Mouse (Mus musculus): Measurements from ENCODE around the gene Wdr73.

Wdr73 gene

GRCm38 (mm10) chr7:80855316-80855715 is 45.8 kb downstream of the Wdr73 start:
- DNase-seq (ENCODE audit: low spot score), result no peak

DNA sequence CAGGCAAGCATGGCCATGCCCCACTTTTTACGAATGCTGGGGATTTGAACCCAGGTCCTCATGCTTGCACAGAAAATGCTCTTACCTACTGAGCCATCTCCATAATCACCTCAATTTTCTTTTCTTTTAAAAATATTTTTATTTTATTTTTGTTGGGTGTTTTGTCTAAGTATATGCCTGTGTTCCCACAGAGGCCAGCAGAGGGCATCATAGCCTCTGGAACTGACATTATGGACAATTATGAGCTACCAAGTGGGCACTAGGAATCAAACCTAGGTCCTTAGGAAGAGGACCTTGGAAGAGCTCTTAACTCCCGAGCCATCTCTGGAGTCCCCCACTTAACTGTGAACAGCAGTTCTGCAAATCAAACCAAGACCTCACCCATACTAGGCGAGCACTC is 47.9 kb downstream of the Wdr73 start:
- DNase-seq (ENCODE audit: low spot score), result no peak

- no peak for DNase-seq (ENCODE audit: low spot score)
These were observed 50.5 kb downstream of the Wdr73 start for GRCm38 (mm10) chr7:80850520-80850919.

DNA sequence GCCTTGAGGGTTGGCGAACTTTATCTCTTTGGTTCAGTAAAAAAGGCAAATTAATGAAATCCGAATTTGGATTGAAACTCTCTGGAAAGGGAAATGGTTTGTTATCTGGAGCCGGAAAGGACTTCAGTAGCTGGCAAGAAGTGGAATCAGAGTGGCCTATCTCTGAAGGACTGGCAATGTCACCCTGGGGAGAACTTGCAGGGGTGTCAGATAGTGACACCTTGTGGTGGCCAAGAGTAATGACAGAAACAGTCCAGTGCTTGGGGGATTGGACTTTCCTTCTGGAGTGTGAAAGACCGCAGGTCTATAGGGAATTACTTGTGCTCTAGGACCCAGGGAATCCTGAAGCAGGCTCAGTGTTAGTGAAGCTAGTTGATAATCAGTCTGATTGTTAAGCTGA is 51.4 kb downstream of the Wdr73 start:
- DNase-seq (ENCODE audit: low spot score), result peak; percentile 64

DNA sequence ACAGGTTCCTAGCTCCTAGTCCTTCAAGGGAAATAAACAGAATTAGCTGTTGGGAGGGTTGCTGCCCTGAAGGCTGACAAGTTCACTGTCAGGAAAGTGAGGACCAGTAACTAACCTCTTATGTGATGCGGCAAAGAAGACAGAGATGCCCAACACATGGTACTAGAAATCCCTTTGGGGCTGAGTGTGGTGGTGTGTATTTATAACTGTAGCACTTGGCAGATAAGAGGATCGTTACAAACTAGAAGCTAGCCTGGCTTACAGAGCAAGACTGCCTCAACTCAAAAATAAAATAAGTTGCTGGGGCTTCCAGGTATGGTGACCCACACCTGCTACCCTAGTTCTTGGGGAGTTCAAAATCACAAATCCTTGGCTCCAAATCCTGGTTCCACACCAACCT is 51.8 kb downstream of the Wdr73 start:
- DNase-seq (ENCODE audit: low spot score), result no peak

GRCm38 (mm10) chr7:80846709-80847108 is 54.4 kb downstream of the Wdr73 start:
- DNase-seq (ENCODE audit: low spot score), result no peak

GRCm38 (mm10) chr7:80846280-80846678 is 54.8 kb downstream of the Wdr73 start:
- no peak for DNase-seq (ENCODE audit: low spot score)

GRCm38 (mm10) chr7:80845621-80846279 is 55.3 kb downstream of the Wdr73 start:
- no peak for DNase-seq (ENCODE audit: low spot score)

DNA sequence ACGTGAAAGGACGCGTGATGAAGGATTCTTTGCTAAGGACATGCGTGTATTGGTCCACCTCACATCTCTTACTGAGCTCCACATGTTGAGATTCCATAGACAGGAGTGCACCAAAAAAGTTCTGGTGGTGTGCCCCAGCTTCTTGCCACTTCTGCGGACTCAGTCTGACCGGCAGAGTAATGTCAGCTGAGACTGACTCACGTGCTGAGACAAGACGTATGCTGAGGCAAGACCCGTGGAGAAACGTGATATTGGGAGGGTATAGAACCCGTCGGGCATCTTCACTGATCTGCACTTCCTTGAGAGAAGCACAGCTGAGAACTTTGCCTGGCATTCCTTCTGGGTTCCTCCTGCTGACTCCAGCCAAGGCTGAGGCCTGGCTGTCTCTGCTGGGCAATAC is 56.4 kb downstream of the Wdr73 start:
- no peak for DNase-seq (ENCODE audit: low spot score)

GRCm38 (mm10) chr7:80843910-80844640 is 57.0 kb downstream of the Wdr73 start:
- DNase-seq (ENCODE audit: low spot score), result no peak

- no peak for DNase-seq (ENCODE audit: low spot score)
These were observed 57.9 kb downstream of the Wdr73 start for GRCm38 (mm10) chr7:80843176-80843575.

DNA sequence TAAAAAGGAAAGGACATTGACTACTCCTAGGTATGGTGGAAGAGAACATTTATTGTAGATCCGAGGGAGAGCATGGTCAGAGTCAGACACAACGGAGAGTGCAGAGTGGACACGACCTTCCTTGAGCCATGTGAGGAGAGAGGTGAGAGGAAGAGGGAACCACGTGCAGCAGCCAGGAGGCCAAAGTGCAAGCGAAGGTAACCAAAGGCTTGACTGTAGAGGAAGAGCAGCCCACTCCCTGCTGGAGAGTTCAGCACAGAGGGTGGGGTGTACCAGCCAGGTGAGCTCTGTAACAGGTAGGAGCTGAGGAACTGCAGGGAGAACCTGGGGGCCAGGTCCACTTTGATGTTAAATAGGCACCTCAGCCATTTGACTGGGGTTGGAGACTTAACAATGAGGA is 58.9 kb downstream of the Wdr73 start:
- DNase-seq (ENCODE audit: low spot score), result no peak

- no peak for DNase-seq (ENCODE audit: low spot score)
These were observed 60.1 kb downstream of the Wdr73 start for GRCm38 (mm10) chr7:80840937-80841336.
